Mouse (Mus musculus) spleen, adult 10 weeks (tissue): ENCODE measurements around the gene OR5BS1P. TPM values are rescaled to one million over a fixed set of nuclear protein-coding genes. Genes with fewer than 3 reads are reported as not detected.

Experiments used
- polyA plus RNA-seq: library from polyadenylated mRNA; stranded (reverse); fragments of 350-450 nt; fragmentation: Illumina TruSeq; extraction: RNeasy Lipid Tissue Mini Kit (QIAGEN cat#74804); gene quantifications from one replicate; pipeline ENCODE4 v1.2.3, GENCODE M21; 2015; ENCODE audit warnings: low replicate concordance; ENCODE audit not compliant: insufficient read depth

Gene OR5BS1P
- not detected for polyA plus RNA-seq

GRCm38 (mm10) chr15:98469596-98469995, at the start of gene OR5BS1P:
Gene OR5BS1P (plus strand): TSS chr15:98469896.

GRCm38 (mm10) chr15:98430925-98431324, 38.8 kb upstream of the OR5BS1P start, which contains the start of gene Olfr282:
Gene Olfr282 (plus strand): TSS chr15:98431225.

GRCm38 (mm10) chr15:98452288-98452687, 17.4 kb upstream of the OR5BS1P start, which contains the start of gene Olfr281:
Gene Olfr281 (plus strand): TSS chr15:98452588.

GRCm38 (mm10) chr15:98482701-98483100, 13.0 kb downstream of the OR5BS1P start, which contains the start of gene Lalba:
Gene Lalba (minus strand): TSS chr15:98482721.

GRCm38 (mm10) chr15:98492102-98492501, 22.4 kb downstream of the OR5BS1P start, which contains the start of gene Olfr279:
Gene Olfr279 (plus strand): TSS chr15:98492402.

Other genes with a start within 250 kb of the OR5BS1P start
- gene Gm44579, start 248.9 kb upstream of the OR5BS1P start, polyA plus RNA-seq = not detected
- gene Olfr287, start 248.8 kb upstream of the OR5BS1P start, polyA plus RNA-seq = not detected
- not detected for gene Olfr286, start 235.4 kb upstream of the OR5BS1P start, polyA plus RNA-seq
- not detected for gene H1fnt, start 212.6 kb upstream of the OR5BS1P start, polyA plus RNA-seq
- 0.84 TPM for gene Zfp641, start 173.7 kb upstream of the OR5BS1P start, polyA plus RNA-seq
- not detected for gene Olfr285, start 152.5 kb upstream of the OR5BS1P start, polyA plus RNA-seq
- gene Olfr284, start 128.9 kb upstream of the OR5BS1P start, polyA plus RNA-seq = not detected
- gene Olfr283, start 89.0 kb upstream of the OR5BS1P start, polyA plus RNA-seq = not detected
- gene Olfr282, start 38.7 kb upstream of the OR5BS1P start, polyA plus RNA-seq = not detected
- not detected for gene Olfr281, start 17.3 kb upstream of the OR5BS1P start, polyA plus RNA-seq
- 0.81 TPM for gene Lalba, start 12.8 kb downstream of the OR5BS1P start, polyA plus RNA-seq
- not detected for gene Olfr279, start 22.5 kb downstream of the OR5BS1P start, polyA plus RNA-seq
- 76.0 TPM for gene Kansl2, start 64.4 kb downstream of the OR5BS1P start, polyA plus RNA-seq
- 72.8 TPM for gene Ccnt1, start 101.0 kb downstream of the OR5BS1P start, polyA plus RNA-seq
- gene 4930415O20Rik, start 101.1 kb downstream of the OR5BS1P start, polyA plus RNA-seq = not detected
- 13.1 TPM for gene Adcy6, start 140.2 kb downstream of the OR5BS1P start, polyA plus RNA-seq
- gene Cacnb3, start 160.9 kb downstream of the OR5BS1P start, polyA plus RNA-seq = 7.6 TPM
- 48.5 TPM for gene Ddx23, start 193.0 kb downstream of the OR5BS1P start, polyA plus RNA-seq
- 2.7 TPM for gene Rnd1, start 207.6 kb downstream of the OR5BS1P start, polyA plus RNA-seq
- not detected for gene Ccdc65, start 238.3 kb downstream of the OR5BS1P start, polyA plus RNA-seq